Mouse (Mus musculus) cerebellum, adult 2 months (tissue): ENCODE results near the gene Fbxw2.

ENCODE experiments used
- CTCF ChIP-seq: fragments of 200-500 bp; IDR thresholded peaks from 2 replicates; pipeline ENCODE4 v1.5.1; 2011; ENCODE audit warnings: low read depth, mild to moderate bottlenecking, control low read depth, low read length, moderate library complexity, borderline replicate concordance; ENCODE audit not compliant: insufficient read depth
- POLR2A ChIP-seq: fragments of 200-500 bp; IDR thresholded peaks from 2 replicates; pipeline ENCODE4 v1.6.1; 2011; ENCODE audit warnings: low read length, control low read depth, borderline replicate concordance; ENCODE audit not compliant: insufficient read depth

- TF ChIP-seq POLR2A (no peak), CTCF (no peak)
These were observed 22.4 kb downstream of the Fbxw2 start for GRCm38 (mm10) chr2:34803746-34804145.
